Mouse (Mus musculus) Patski (cell line): ENCODE results near the gene Msl1. TPM values are rescaled to one million over a fixed set of nuclear protein-coding genes. Genes with fewer than 3 reads are reported as not detected.
A peak's percentile ranks its signal among the peaks of the same experiment; 100 is the strongest.

Experiments
- ATAC-seq: fragments of 100-300 bp; one replicate; pipeline ENCODE4 v1.8.0; 2021
- CTCF ChIA-PET: fragments of 350-600 bp; sonication (Branson Sonifier 250); formaldehyde crosslinking; loops from one replicate; lab custom pipeline; 2022; ENCODE audit warnings: inconsistent platforms; lab: Charles Lee
- POLR2A ChIA-PET: fragments of 350-600 bp; sonication (Branson Sonifier 250); formaldehyde crosslinking; loops from one replicate; lab custom pipeline; 2022; ENCODE audit warnings: antibody characterized with exemption, inconsistent platforms; lab: Charles Lee
- DNase-seq: peaks from one replicate; pipeline ENCODE4 v3.0.0-alpha.2; 2011; ENCODE audit warnings: low read depth, low spot score
- H3K27me3 ChIP-seq: fragments of 371-371 bp; one replicate; pipeline ENCODE4 v1.5.1; 2021
- CTCF ChIP-seq: fragments of 100-300 bp; IDR thresholded peaks from one replicate; pipeline ENCODE4 v1.5.1; 2021
- in situ Hi-C: fragments of 300-500 bp; cut with MboI; formaldehyde crosslinking; loops from 3 replicates; pipeline ENCODE4 v1.11.1; 2018; ENCODE audit warnings: low pct_unique_long_range_greater_than_20kb, mixed read lengths
- polyA plus RNA-seq: library from polyadenylated mRNA; unstranded; gene quantifications from one replicate; pipeline ENCODE4 v1.2.3, GENCODE M21; 2021

Gene Msl1
- polyA plus RNA-seq, 1 experiment from 2014 or later: 69.9 TPM

- ChIA-PET CTCF (no interaction called here), POLR2A (interaction anchor here (0.7 kb wide), 1 partner anchor 27 kb away, joined by 4 read pairs; no protein-coding TSS in a partner anchor)
- TF ChIP-seq CTCF: no peak
- in situ Hi-C loops: no loop called here
- ATAC-seq: no peak
- H3K27me3 ChIP-seq: no peaks in the 10 kb centered on the region
- no peak for DNase-seq
Observed at GRCm38 (mm10) chr11:98835725-98836124, 40.4 kb downstream of the Msl1 start.

- no peak for ATAC-seq
- CTCF ChIA-PET: no interaction called here
- in situ Hi-C loops: no loop called here
Observed at GRCm38 (mm10) chr11:98836128-98836527, 40.8 kb downstream of the Msl1 start.

GRCm38 (mm10) chr11:98836651-98837141, 41.4 kb downstream of the Msl1 start, which contains the start of gene Rapgefl1:
Gene Rapgefl1 (plus strand): TSS chr11:98836785.
- ChIA-PET CTCF (no interaction called here), POLR2A (interaction anchor here (0.6 to 1.1 kb wide), 5 partner anchors 10 to 48 kb away, joined by 3 to 4 read pairs (median 3); no protein-coding TSS in a partner anchor)
- TF ChIP-seq CTCF: no peak
- ATAC-seq (peak; percentile 70), DNase-seq (no peak)
- in situ Hi-C loops: no loop called here
- H3K27me3 ChIP-seq: no peaks in the 10 kb centered on the region

More at GRCm38 (mm10) chr11:98836128-98836527, 40.8 kb downstream of the Msl1 start:
- TF ChIP-seq CTCF: no peak
- POLR2A ChIA-PET: interaction anchor here (1.0 kb wide), 1 partner anchor 48 kb away, joined by 3 read pairs; no protein-coding TSS in a partner anchor
- no peaks in the 10 kb centered on the region for H3K27me3 ChIP-seq
- no peak for DNase-seq

GRCm38 (mm10) chr11:98837231-98837704, 42.0 kb downstream of the Msl1 start:
- ATAC-seq (no peak), DNase-seq (no peak)
- no peaks in the 10 kb centered on the region for H3K27me3 ChIP-seq
- in situ Hi-C loops: no loop called here
- ChIA-PET CTCF (no interaction called here), POLR2A (interaction anchor here (0.5 to 1.1 kb wide), 6 partner anchors 9 to 49 kb away, joined by 3 to 8 read pairs (median 3); no protein-coding TSS in a partner anchor)
- no peak for TF ChIP-seq CTCF

GRCm38 (mm10) chr11:98837917-98838316, 42.6 kb downstream of the Msl1 start:
- in situ Hi-C loops: no loop called here
- POLR2A ChIA-PET: interaction anchor here (0.5 to 1.1 kb wide), 2 partner anchors 14 to 17 kb away, joined by 3 to 4 read pairs; no protein-coding TSS in a partner anchor
- no peaks in the 10 kb centered on the region for H3K27me3 ChIP-seq
- no peak for DNase-seq
- CTCF ChIA-PET: no interaction called here
- ATAC-seq: no peak
- no peak for TF ChIP-seq CTCF

GRCm38 (mm10) chr11:98838512-98838911, 43.2 kb downstream of the Msl1 start:
- in situ Hi-C loops: no loop called here
- DNase-seq (no peak), ATAC-seq (no peak)
- ChIA-PET POLR2A (interaction anchor here (0.5 kb wide), 1 partner anchor 18 kb away, joined by 4 read pairs; no protein-coding TSS in a partner anchor), CTCF (no interaction called here)
- TF ChIP-seq CTCF: no peak
- no peaks in the 10 kb centered on the region for H3K27me3 ChIP-seq

- POLR2A ChIA-PET: no interaction called here
- no peak for TF ChIP-seq CTCF
- ATAC-seq (no peak), DNase-seq (no peak)
- no peaks in the 10 kb centered on the region for H3K27me3 ChIP-seq
- CTCF ChIA-PET: no interaction called here
- in situ Hi-C loops: no loop called here
Observed at GRCm38 (mm10) chr11:98839402-98839801, 44.1 kb downstream of the Msl1 start.

- DNase-seq (no peak), ATAC-seq (no peak)
- in situ Hi-C loops: no loop called here
- no peak for TF ChIP-seq CTCF
- CTCF ChIA-PET: no interaction called here
- no peaks in the 10 kb centered on the region for H3K27me3 ChIP-seq
- POLR2A ChIA-PET: interaction anchor here (0.7 kb wide), 1 partner anchor 9 kb away, joined by 3 read pairs; no protein-coding TSS in a partner anchor
Observed at GRCm38 (mm10) chr11:98839897-98840296, 44.6 kb downstream of the Msl1 start.

GRCm38 (mm10) chr11:98846016-98846415, 50.7 kb downstream of the Msl1 start:
- ChIA-PET POLR2A (interaction anchor here (0.8 to 1.6 kb wide), 2 partner anchors 9 to 12 kb away, joined by 3 to 4 read pairs; partner anchors contain the start of gene Rapgefl1), CTCF (interaction anchor here (2.5 kb wide), 1 partner anchor 10 kb away, joined by 4 read pairs; no protein-coding TSS in a partner anchor)
- H3K27me3 ChIP-seq: no peaks in the 10 kb centered on the region
- DNase-seq: no peak
- ATAC-seq: no peak
- in situ Hi-C loops: no loop called here
- TF ChIP-seq CTCF: no peak

- no peaks in the 10 kb centered on the region for H3K27me3 ChIP-seq
- in situ Hi-C loops: no loop called here
- CTCF ChIA-PET: interaction anchor here (2.5 kb wide), 1 partner anchor 9 kb away, joined by 4 read pairs; no protein-coding TSS in a partner anchor
- POLR2A ChIA-PET: interaction anchor here (1.6 kb wide), 1 partner anchor 10 kb away, joined by 4 read pairs; the partner anchor contains the start of gene Rapgefl1
- no peak for TF ChIP-seq CTCF
- DNase-seq (no peak), ATAC-seq (no peak)
Observed at GRCm38 (mm10) chr11:98846865-98847604, 51.7 kb downstream of the Msl1 start.
